Mouse (Mus musculus) B cell, adult 67 days (primary cell): ENCODE results near the gene 4930505A04Rik. TPM values are rescaled to one million over a fixed set of nuclear protein-coding genes. Genes with fewer than 3 reads are reported as not detected.

Experiments used
- total RNA-seq, 2 experiments: library from RNA; stranded (reverse); gene quantifications; 4 replicates each; pipeline ENCODE4 v1.2.4; 2023

Gene 4930505A04Rik
- not detected for total RNA-seq

DNA sequence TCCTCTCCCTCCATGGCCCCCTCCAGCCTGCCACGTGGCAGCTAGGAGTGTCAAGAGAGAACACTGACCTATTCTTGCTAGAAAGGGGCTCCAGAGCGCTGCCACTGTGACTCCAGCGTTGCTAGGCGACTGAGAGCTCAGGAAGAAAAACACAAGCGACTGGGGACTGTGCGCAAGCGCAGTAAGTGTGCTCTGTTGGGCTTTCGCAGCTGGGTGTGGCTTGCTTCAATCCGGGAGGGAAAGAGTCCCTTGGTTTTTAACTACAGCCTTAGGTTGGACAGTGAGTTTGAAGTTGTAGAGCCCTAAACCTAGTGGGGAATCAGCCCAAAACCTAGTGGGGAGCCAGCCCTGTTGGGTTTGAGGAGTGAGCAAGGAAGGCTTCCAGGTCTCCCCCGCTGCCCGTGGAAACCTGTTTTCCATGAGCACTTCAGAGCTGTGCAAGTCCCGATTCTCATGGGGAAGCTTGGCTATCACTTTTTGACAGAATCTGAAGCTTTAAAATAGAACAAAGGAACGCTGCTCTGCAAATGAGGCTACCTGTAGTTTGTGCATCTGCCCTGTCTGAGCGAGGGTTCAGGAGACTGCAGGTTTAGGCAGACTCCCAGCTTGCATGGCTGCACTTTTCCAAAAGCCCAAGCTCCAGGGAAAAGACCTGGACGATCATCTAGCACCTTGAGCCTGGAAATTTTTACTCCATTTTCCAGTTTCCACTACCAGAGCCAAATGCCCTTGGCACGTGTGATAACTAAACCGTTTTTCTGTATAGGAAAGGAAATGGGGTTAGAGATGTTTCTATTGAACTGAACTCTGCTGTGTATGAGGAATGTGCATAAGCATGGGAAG is at the start of gene 4930505A04Rik:
Gene 4930505A04Rik (minus strand): TSS at position 77 of the 843 bp plus-strand sequence.

Other genes with a start within 250 kb of the 4930505A04Rik start
- 100 to 1,000 TPM; 199 to 212 TPM for gene Sptbn1, start 203.7 kb downstream of the 4930505A04Rik start, total RNA-seq
- 1 to 10 TPM; 1.4 to 2.2 TPM for gene Acyp2, start 177.8 kb upstream of the 4930505A04Rik start, total RNA-seq